Mouse (Mus musculus) spleen, adult 2 months (tissue): ENCODE measurements around the gene Kcnk4. TPM values are rescaled to one million over a fixed set of nuclear protein-coding genes. Genes with fewer than 3 reads are reported as not detected.
A peak's percentile ranks its signal among the peaks of the same experiment; 100 is the strongest.
"Not testable (repeated sequence)": the region's sequence is repeated elsewhere in the genome, so short reads cannot be mapped to it uniquely, and the experiment has no call there.

Experiments used
- DNase-seq, 2 experiments: peaks; one replicate each; pipeline versions ENCODE4 v3.0.0 to v3.0.0-alpha.2; 2012 to 2021; ENCODE audit warnings: low spot score in 2 of 2, low read depth in 1 of 2
- H3K27ac ChIP-seq: fragments of 200-500 bp; 2 replicates; pipeline ENCODE4 v1.5.1; 2012; ENCODE audit warnings: low read length, inconsistent platforms; ENCODE audit not compliant: insufficient read depth
- H3K27me3 ChIP-seq: fragments of 200-500 bp; 2 replicates; pipeline ENCODE4 v1.6.1; 2012; ENCODE audit warnings: mild to moderate bottlenecking, moderate library complexity, low read length, inconsistent platforms; ENCODE audit not compliant: control insufficient read depth, insufficient read depth
- H3K36me3 ChIP-seq: fragments of 200-500 bp; 2 replicates; pipeline ENCODE4 v1.6.1; 2012; ENCODE audit warnings: mild to moderate bottlenecking, low read length, inconsistent platforms; ENCODE audit not compliant: control insufficient read depth, insufficient read depth
- H3K4me1 ChIP-seq: fragments of 200-500 bp; 2 replicates; pipeline ENCODE4 v1.6.1; 2011; ENCODE audit warnings: inconsistent platforms; ENCODE audit not compliant: control insufficient read depth, insufficient read depth, insufficient read length
- H3K4me3 ChIP-seq: fragments of 200-500 bp; 2 replicates; pipeline ENCODE4 v1.5.1; 2011; ENCODE audit warnings: mild to moderate bottlenecking, inconsistent platforms; ENCODE audit not compliant: insufficient read depth, insufficient read length; ENCODE audit errors: extremely low read depth
- CTCF ChIP-seq: fragments of 200-500 bp; IDR thresholded peaks from 2 replicates; pipeline ENCODE4 v1.5.1; 2011; ENCODE audit warnings: mild to moderate bottlenecking, inconsistent platforms; ENCODE audit not compliant: insufficient read depth, insufficient read length, insufficient replicate concordance; ENCODE audit errors: extremely low read depth
- POLR2A ChIP-seq: fragments of 200-500 bp; IDR thresholded peaks from 2 replicates; pipeline ENCODE4 v1.6.1; 2011; ENCODE audit warnings: low read depth, low read length, inconsistent platforms
- WGBS: fragments of 180-500 bp; shearing (Covaris S2); methylation state at CpG from one replicate; pipeline ENCODE4 v1.1.7; 2018; 5-methylcytosine and 5-hydroxymethylcytosine counted together
- polyA plus RNA-seq: library from polyadenylated mRNA; depleted of rRNA; stranded (reverse); fragments of >200 nt; gene quantifications from 2 replicates; pipeline ENCODE4 v1.2.3, GENCODE M21; 2012

Gene Kcnk4
- polyA plus RNA-seq, 1 experiment: 0.11 TPM

GRCm38 (mm10) chr19:6904846-6905245 is 29.5 kb downstream of the Kcnk4 start:
- H3K36me3 ChIP-seq: peaks cover 13% of the 10 kb centered on the region
- TF ChIP-seq CTCF (no peak), POLR2A (no peak)
- H3K4me1 ChIP-seq: peaks cover 7% of the 10 kb centered on the region; the same call in 1 of the 2 replicates
- no peaks in the 10 kb centered on the region for H3K27me3 ChIP-seq
- WGBS: 81% methylated on average over 2 of the region's 2 CpGs
- no peak overlapping the region for H3K4me3 ChIP-seq
- DNase-seq: no peak
- no peak overlapping the region for H3K27ac ChIP-seq

DNA sequence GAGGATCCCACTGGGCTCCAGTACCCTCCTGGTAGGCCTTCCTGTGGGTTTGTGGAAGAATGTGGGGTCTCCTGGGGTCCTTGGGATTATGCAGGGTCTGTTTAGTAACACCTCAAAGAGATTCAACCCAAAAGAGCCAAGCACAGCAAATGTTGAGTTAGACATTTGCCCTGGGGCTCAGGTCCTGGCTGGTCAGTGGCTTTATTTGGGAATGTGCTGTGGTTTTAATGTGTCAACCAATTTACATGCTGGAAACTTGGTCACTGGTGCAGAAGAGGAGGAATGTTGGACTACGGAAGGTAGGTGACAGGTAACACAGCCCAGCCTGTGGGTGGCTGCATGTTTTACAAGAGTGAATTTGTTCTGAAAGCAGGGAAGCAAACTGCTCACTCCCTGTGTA is 31.3 kb downstream of the Kcnk4 start:
- WGBS: 97% methylated on average over 1 of the region's 1 CpGs
- peaks cover 13% of the 10 kb centered on the region for H3K36me3 ChIP-seq
- TF ChIP-seq CTCF (no peak), POLR2A (no peak)
- peaks cover 2% of the 10 kb centered on the region; the same call in 1 of the 2 replicates for H3K4me1 ChIP-seq
- no peak overlapping the region for H3K4me3 ChIP-seq
- no peak overlapping the region for H3K27ac ChIP-seq
- no peak for DNase-seq
- H3K27me3 ChIP-seq: no peaks in the 10 kb centered on the region

- Histone ChIP-seq H3K4me3 (no peak overlapping the region), H3K36me3 (no peaks in the 10 kb centered on the region; the same call in 1 of the 2 replicates), H3K27me3 (no peaks in the 10 kb centered on the region), H3K4me1 (no peaks in the 10 kb centered on the region), H3K27ac (no peak overlapping the region)
- DNase-seq: no peak
- 91% methylated on average over 4 of the region's 4 CpGs for WGBS
- TF ChIP-seq CTCF (no peak), POLR2A (no peak)
Observed at GRCm38 (mm10) chr19:6899641-6900040, 34.7 kb downstream of the Kcnk4 start.

- DNase-seq, H3K27me3 ChIP-seq, H3K36me3 ChIP-seq, H3K27ac ChIP-seq, H3K4me1 ChIP-seq: not testable (repeated sequence)
- 51% methylated on average over 18 of the region's 18 CpGs for WGBS
- peak overlapping the region; percentile 39; the same call in 1 of the 2 replicates for H3K4me3 ChIP-seq
Observed at GRCm38 (mm10) chr19:6895608-6896305, 38.6 kb downstream of the Kcnk4 start.

GRCm38 (mm10) chr19:6893731-6894451 is 40.4 kb downstream of the Kcnk4 start:
- DNase-seq: no peak
- no peak overlapping the region for H3K4me3 ChIP-seq
- H3K36me3 ChIP-seq: no peaks in the 10 kb centered on the region
- no peaks in the 10 kb centered on the region for H3K27me3 ChIP-seq
- H3K4me1 ChIP-seq: no peaks in the 10 kb centered on the region
- TF ChIP-seq POLR2A: no peak
- no peak for TF ChIP-seq CTCF
- H3K27ac ChIP-seq: no peak overlapping the region
- 97% methylated on average over 14 of the region's 14 CpGs for WGBS

GRCm38 (mm10) chr19:6892512-6892911 is 41.8 kb downstream of the Kcnk4 start:
- Histone ChIP-seq H3K4me3 (no peak overlapping the region), H3K36me3 (no peaks in the 10 kb centered on the region), H3K27me3 (no peaks in the 10 kb centered on the region), H3K27ac (no peak overlapping the region), H3K4me1 (no peaks in the 10 kb centered on the region)
- WGBS: 88% methylated on average over 4 of the region's 4 CpGs
- TF ChIP-seq POLR2A: no peak
- TF ChIP-seq CTCF: no peak
- no peak for DNase-seq

DNA sequence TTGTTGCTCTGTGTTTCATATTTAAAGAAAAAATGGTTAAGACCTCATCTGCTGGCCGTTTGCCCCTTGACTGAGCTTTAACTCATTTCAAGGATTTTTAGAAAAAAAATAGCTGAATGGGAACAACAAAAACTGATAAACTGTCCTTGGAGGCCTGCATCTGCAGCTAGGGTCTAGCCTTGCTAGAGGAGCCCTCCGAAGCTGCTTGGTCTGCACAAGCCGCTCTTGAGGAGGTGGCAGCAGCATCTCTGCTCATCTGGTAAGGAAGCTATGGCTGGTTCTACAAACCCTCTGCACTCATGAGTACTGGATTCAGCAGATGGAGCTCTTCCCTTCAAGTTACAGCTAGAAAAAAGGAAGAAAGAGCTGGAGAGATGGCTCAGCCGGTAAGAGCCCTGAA is 56.4 kb downstream of the Kcnk4 start:
- no peaks in the 10 kb centered on the region for H3K27me3 ChIP-seq
- TF ChIP-seq POLR2A (no peak), CTCF (no peak)
- 87% methylated on average over 4 of the region's 4 CpGs for WGBS
- H3K36me3 ChIP-seq: no peaks in the 10 kb centered on the region
- H3K4me3 ChIP-seq: no peak overlapping the region
- no peak for DNase-seq
- no peaks in the 10 kb centered on the region for H3K4me1 ChIP-seq
- H3K27ac ChIP-seq: no peak overlapping the region
